Mouse (Mus musculus): ENCODE data around the gene Pik3c2g.

- no peak for TF ChIP-seq CTCF (IDR thresholded peaks at IDR 0.05 in 2 of 3, conservative IDR thresholded peaks at IDR 0.05 in 1 of 3; ENCODE audit: control insufficient read depth in 1 of 3, insufficient read depth in 1 of 3, low read depth in 2 of 3, low read length in 3 of 3, poor library complexity in 1 of 3, severe bottlenecking in 1 of 3)
- TF ChIP-seq MAFK (IDR thresholded peaks at IDR 0.05; ENCODE audit: borderline replicate concordance, low read depth, low read length) = no peak
- no peak for TF ChIP-seq POLR2A (IDR thresholded peaks at IDR 0.05; ENCODE audit: control insufficient read depth in 1 of 2, insufficient read depth in 1 of 2, low read depth in 1 of 2, low read length in 2 of 2, poor library complexity in 1 of 2)
- TF ChIP-seq TAL1 (IDR thresholded peaks at IDR 0.05; ENCODE audit: low read length) = no peak
- no peak for TF ChIP-seq POLR2AphosphoS5 (IDR thresholded peaks at IDR 0.05; ENCODE audit: borderline replicate concordance, low read depth, low read length)
- no peak for TF ChIP-seq NRF1 (IDR thresholded peaks at IDR 0.05; ENCODE audit: insufficient read depth, low read depth, low read length, poor library complexity, severe bottlenecking)
- no peak for TF ChIP-seq E2F4 (IDR thresholded peaks at IDR 0.05; ENCODE audit: borderline replicate concordance, low read depth, low read length)
- no peak for TF ChIP-seq EP300 (IDR thresholded peaks at IDR 0.05; ENCODE audit: low read depth in 1 of 2, low read length in 2 of 2)
- no peak for TF ChIP-seq USF1 (IDR thresholded peaks at IDR 0.05; ENCODE audit: low read depth, low read length)
These were observed 384.7 kb downstream of the Pik3c2g start for GRCm38 (mm10) chr6:139971608-139972298.

All from MEL (cell line).